Mouse (Mus musculus) forebrain, embryonic 10.5 days (tissue): Measurements from ENCODE around the gene Ethe1. TPM values are rescaled to one million over a fixed set of nuclear protein-coding genes. Genes with fewer than 3 reads are reported as not detected.

Source experiments
- DNase-seq: peaks from one replicate; pipeline ENCODE4 v3.0.0-alpha.2; 2017; ENCODE audit warnings: low spot score; ENCODE audit errors: extremely low spot score
- H3K27ac ChIP-seq: fragments of 300-500 bp; sonication (generic); 2 replicates; pipeline ENCODE4 v1.5.1; 2016; ENCODE audit warnings: mild to moderate bottlenecking
- H3K27me3 ChIP-seq: fragments of 300-500 bp; sonication (generic); 2 replicates; pipeline ENCODE4 v1.6.1; 2016; ENCODE audit warnings: mild to moderate bottlenecking; ENCODE audit not compliant: poor library complexity, severe bottlenecking
- H3K36me3 ChIP-seq: fragments of 300-500 bp; sonication (generic); replicated peaks from 2 replicates; pipeline ENCODE4 v1.6.1; 2016; ENCODE audit warnings: mild to moderate bottlenecking, moderate library complexity
- H3K4me1 ChIP-seq: fragments of 300-500 bp; sonication (generic); 2 replicates; pipeline ENCODE4 v1.6.1; 2016
- H3K4me3 ChIP-seq: fragments of 300-500 bp; sonication (generic); 2 replicates; pipeline ENCODE4 v1.5.1; 2016; ENCODE audit warnings: mild to moderate bottlenecking, moderate library complexity
- H3K9me3 ChIP-seq: fragments of 300-500 bp; sonication (generic); 2 replicates; pipeline ENCODE4 v1.6.1; 2016; ENCODE audit warnings: mild to moderate bottlenecking, moderate library complexity
- WGBS: fragments of 180-500 bp; shearing (Covaris S2); methylation state at CpG from one replicate; pipeline ENCODE4 v1.1.7; 2016; 5-methylcytosine and 5-hydroxymethylcytosine counted together
- polyA plus RNA-seq: library from polyadenylated mRNA; unstranded; fragments of >200 nt; fragmentation: Nextera tagmentation; extraction: Ambion mirVana; gene quantifications from 2 replicates; pipeline ENCODE4 v1.2.1, GENCODE M21; 2016

Ethe1 gene
- 24.4 and 26.6 TPM in 2 replicates for polyA plus RNA-seq

DNA sequence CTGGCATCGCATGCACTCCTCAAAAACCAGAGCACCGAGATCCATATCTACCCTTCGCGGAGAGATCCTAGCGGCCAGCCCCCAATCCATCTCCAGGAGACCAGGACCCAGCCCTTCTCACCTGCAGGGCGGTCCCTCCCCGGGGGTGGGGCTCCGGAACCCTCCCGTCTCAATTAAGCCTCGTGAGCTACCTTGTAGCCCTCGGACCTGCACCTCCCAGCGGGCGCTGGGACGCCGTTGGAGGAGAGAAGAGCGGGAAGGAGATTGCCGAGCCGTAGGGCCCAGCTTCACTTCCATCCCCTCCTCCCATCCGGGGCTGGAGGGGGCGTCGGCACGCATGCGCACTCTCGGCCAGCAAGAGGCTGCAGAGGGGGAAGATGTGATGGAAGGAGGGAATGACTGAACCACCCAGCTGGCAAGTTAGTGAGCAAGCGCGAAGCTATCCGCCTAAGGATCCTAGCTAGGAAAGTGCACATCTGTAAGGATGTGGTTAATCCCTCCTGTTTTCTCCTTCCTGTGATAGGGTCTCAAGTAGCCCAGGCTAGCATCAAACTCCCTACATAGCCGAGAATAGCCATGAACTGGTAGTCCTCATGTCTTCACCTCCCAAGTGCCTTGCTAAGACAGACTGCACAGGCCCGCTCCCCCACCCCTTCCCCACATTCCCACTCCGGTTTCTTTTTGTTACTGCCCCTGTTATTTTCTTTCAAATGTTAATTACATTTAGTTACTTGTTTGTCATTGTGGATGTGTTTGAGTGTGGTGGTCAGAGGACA lies at the start of gene Ethe1, which contains the start of gene Zfp575:
Gene Ethe1, plus strand, starts transcription at position 214 of the 776 bp plus-strand sequence.
Gene Zfp575, minus strand, starts transcription at position 312 of the 776 bp plus-strand sequence.
- Histone ChIP-seq H3K9me3 (peaks cover 18% of the 10 kb centered on the region), H3K27me3 (peaks cover 50% of the 10 kb centered on the region), H3K4me1 (peaks cover 17% of the 10 kb centered on the region), H3K4me3 (peak within 1 kb of the TSS; percentile 55), H3K27ac (peak within 1 kb of the TSS; percentile 75), H3K36me3 (no peaks in the 10 kb centered on the region)
- 6% methylated on average over 30 of the region's 30 CpGs for WGBS
- DNase-seq = peak; percentile 76

DNA sequence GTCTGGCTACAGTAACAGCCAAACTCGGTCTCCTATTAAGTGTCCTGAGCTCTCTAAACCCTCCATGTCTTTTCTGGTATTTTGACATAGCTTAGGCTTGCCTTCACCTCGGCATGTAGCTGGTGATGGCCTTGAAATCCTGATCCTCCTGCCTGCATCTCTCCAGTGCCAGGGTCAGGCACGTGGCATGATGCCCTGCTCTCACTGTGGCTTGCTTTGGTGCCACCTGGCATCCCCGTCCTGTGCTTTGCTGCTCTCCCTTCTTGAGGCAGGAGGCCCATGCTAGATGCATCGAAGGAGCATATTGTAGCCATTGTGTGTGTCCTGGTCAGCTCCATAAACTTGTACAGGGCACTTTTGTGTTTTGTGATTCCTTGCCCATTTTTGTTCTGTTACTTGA lies 49.8 kb upstream of the Ethe1 start:
- no peak for DNase-seq
- peaks cover 37% of the 10 kb centered on the region for H3K27me3 ChIP-seq
- no peak overlapping the region for H3K4me3 ChIP-seq
- peaks cover 37% of the 10 kb centered on the region for H3K36me3 ChIP-seq
- H3K9me3 ChIP-seq = no peaks in the 10 kb centered on the region; the same call in 1 of the 2 replicates
- no peak overlapping the region for H3K27ac ChIP-seq
- 89% methylated on average over 5 of the region's 5 CpGs for WGBS
- H3K4me1 ChIP-seq = peaks cover 15% of the 10 kb centered on the region

DNA sequence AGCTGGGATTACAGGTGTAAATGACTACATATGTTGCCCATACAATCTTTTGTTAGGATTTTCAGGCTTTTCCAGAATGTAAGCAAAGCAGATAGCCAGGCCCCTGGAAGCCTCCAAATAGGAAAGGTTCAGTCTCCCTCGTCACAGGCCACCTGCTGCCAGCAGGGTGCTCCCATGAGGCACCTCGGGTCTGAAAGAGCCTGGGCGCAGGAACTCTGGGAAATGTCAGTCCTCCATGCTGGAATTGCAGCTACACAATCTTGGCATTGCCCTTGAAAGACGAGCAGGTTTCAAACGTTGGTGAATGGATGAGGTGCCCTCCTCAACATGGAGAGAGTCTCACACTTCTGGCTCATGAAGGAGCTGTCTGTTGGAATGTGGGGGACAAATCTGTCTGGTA lies 49.2 kb upstream of the Ethe1 start:
- Histone ChIP-seq H3K27me3 (peaks cover 32% of the 10 kb centered on the region), H3K4me3 (no peak overlapping the region), H3K9me3 (no peaks in the 10 kb centered on the region; the same call in 1 of the 2 replicates), H3K27ac (no peak overlapping the region), H3K4me1 (peaks cover 13% of the 10 kb centered on the region), H3K36me3 (peaks cover 34% of the 10 kb centered on the region)
- DNase-seq = no peak
- WGBS = 51% methylated on average over 5 of the region's 5 CpGs

DNA sequence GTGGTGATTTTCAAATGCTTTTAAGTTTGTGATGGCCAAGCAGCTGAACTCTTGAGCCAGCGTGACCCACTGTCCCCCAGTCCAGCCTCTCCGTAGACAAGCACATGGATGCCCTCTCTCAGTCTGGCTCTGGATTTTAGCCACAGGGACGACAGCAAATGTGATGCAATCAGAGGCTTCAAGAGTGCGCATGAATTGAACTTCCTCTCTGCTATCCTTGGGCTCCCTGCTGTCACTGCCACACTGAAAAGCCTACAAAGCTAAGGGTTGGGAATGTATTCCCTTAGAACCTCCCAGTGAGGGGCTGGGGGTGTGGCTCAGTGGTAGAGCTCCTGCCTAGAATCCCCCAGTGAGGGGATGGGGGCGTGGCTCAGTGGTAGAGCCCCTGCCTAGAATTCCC lies 48.6 kb upstream of the Ethe1 start:
- Histone ChIP-seq H3K9me3 (no peaks in the 10 kb centered on the region; the same call in 1 of the 2 replicates), H3K4me3 (no peak overlapping the region), H3K27me3 (peaks cover 26% of the 10 kb centered on the region), H3K27ac (no peak overlapping the region), H3K4me1 (peaks cover 8% of the 10 kb centered on the region), H3K36me3 (peaks cover 29% of the 10 kb centered on the region)
- WGBS = 81% methylated on average over 5 of the region's 5 CpGs
- no peak for DNase-seq

DNA sequence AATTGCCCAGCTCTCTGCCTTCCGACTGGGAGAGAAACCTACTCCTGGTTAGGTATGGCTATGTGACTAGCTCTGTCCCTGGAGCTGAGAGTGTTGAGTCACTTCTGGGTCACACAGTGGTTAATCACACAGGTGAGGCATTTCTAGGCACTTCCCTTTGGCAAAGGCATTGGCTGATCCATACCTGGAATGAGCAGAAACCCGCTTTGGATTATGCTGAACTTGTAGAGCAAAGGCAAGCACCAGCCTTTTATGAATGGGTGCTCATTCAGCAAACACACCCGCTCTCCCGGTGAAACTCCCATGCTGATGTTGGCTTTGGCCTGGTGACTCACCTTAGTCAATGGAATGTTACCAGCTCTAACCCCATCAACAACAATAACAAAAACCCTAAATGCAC lies 47.7 kb upstream of the Ethe1 start:
- Histone ChIP-seq H3K4me3 (no peak overlapping the region), H3K4me1 (no peaks in the 10 kb centered on the region), H3K9me3 (peaks cover 2% of the 10 kb centered on the region; the same call in 1 of the 2 replicates), H3K27me3 (peaks cover 16% of the 10 kb centered on the region), H3K27ac (no peak overlapping the region), H3K36me3 (peaks cover 19% of the 10 kb centered on the region)
- DNase-seq = no peak
- 93% methylated on average over 4 of the region's 4 CpGs for WGBS

DNA sequence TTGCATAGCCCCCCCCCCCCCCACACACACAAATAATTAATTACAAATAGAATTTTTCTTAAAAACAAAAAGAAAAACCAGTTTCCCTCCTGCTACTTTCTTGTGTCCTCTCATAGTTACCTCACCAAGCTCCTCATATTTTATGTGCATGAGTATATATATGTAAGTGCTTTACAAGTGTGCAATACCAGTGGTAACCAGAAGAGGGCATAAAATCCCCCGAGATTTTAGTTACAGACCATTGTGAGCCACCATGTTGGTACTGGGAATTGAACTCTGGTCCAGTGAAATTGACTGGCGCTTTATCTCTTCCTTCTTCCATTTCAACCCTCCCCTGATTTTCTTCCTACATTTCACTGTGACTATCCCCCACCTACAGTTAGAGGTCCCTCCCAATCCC lies 42.8 kb upstream of the Ethe1 start:
- no peaks in the 10 kb centered on the region for H3K27me3 ChIP-seq
- 92% methylated on average over 2 of the region's 2 CpGs for WGBS
- DNase-seq = no peak
- H3K36me3 ChIP-seq = peaks cover 17% of the 10 kb centered on the region
- no peak overlapping the region for H3K27ac ChIP-seq
- H3K4me1 ChIP-seq = peaks cover 20% of the 10 kb centered on the region
- H3K4me3 ChIP-seq = no peak overlapping the region
- peaks cover 4% of the 10 kb centered on the region; the same call in 1 of the 2 replicates for H3K9me3 ChIP-seq

DNA sequence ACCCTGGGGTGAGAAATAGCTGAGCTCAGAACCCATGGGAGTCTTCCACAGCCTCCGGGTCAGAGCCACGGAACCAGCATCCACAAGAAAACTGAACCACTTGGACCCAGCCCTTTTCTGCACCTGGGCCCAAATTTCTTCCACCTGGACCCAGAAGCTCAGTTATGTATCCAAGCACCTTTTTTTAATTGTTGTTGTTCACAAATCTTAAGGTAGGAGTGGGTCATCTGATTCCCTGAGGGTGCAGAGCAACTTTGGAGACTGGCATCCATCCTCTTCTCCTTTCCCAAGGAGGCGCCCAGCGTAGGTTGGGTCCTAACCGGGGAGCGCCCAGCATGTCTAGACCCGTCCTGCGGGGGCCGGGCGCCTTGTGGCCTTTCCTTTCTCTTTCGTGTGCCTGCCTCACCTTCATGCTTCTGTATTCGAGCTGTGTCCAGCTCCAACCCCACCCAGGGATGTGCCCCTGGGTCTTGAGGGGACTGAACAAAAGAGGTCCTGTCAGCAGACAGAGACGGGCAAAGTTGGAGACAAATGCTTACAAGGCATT lies 41.2 kb upstream of the Ethe1 start, which contains the start of the genes Pinlyp and Xrcc1:
Gene Pinlyp, minus strand, starts transcription at position 51 of the 547 bp plus-strand sequence.
Gene Xrcc1, plus strand, starts transcription at position 222 of the 547 bp plus-strand sequence.
- Histone ChIP-seq H3K4me1 (peaks cover 20% of the 10 kb centered on the region), H3K9me3 (peaks cover 4% of the 10 kb centered on the region; the same call in 1 of the 2 replicates), H3K36me3 (peaks cover 33% of the 10 kb centered on the region), H3K4me3 (peak within 1 kb of the TSS; percentile 73), H3K27me3 (no peaks in the 10 kb centered on the region), H3K27ac (peak within 1 kb of the TSS; percentile 93)
- 41% methylated on average over 13 of the region's 13 CpGs for WGBS
- no peak for DNase-seq

DNA sequence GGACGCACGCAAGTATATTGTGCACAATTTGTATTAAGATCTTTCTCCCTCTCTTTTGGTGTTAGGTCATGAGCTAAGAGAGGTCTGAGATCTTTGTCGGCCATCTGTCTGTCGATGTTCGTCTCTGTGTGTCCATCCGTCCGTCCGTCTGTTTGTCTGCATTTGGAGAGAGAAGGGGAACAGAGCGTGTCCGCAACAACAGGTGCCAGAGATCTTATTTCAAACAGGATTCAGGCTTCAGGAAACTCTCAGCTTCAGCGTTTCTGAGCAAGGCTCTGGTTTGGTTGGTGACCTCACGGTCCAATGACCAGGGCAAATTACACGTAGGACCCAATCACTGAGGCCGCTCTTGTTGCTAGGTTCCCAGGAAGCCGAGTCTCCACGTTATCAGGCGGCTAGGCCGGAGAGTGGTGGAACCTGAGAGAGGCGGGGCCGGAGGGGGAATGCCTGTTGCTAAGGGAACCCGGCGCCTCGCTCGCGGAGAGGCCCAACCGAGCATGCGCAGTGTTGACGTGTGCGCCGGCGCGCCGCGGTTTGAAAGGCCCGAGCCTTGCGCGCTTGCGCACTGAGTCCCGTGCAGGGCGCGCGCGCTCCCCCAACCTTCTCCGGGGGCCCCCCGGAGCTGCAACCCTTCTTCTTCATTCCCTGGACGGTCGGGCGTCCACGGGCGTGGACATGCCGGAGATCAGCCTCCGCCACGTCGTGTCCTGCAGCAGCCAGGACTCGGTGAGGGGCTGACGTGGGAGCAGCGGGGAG lies 40.5 kb upstream of the Ethe1 start:
- Histone ChIP-seq H3K9me3 (peaks cover 4% of the 10 kb centered on the region; the same call in 1 of the 2 replicates), H3K4me3 (peak overlapping the region; percentile 73), H3K27ac (peak overlapping the region; percentile 93), H3K36me3 (peaks cover 40% of the 10 kb centered on the region), H3K4me1 (peaks cover 20% of the 10 kb centered on the region), H3K27me3 (no peaks in the 10 kb centered on the region)
- under 1% methylated on average over 57 of the region's 57 CpGs for WGBS
- peak; percentile 100 for DNase-seq

DNA sequence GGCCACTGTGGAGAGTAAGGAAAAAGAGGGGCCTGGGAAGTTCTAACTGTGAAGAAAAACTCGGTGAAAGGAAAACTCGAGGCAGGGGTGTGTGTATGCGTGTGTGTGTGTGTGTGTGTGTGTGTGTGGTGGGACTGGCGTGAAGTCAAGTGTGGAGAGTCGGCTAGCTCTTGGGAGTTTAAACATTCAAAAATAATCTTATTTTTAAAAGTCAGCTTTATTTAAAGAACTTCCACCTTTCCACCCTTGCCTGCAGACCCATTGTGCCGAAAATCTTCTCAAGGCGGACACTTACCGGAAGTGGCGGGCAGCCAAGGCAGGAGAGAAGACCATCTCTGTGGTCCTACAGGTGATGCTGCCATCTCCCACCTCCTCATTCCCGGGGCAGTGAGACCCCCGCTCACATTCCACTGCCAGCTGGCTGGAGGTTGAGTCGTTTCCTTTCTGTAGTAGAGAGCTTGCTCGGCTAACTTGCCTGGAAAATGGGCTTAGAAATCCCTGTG lies 39.8 kb upstream of the Ethe1 start:
- peaks cover 48% of the 10 kb centered on the region for H3K36me3 ChIP-seq
- peak overlapping the region; percentile 93 for H3K27ac ChIP-seq
- WGBS = 32% methylated on average over 13 of the region's 13 CpGs
- peaks cover 20% of the 10 kb centered on the region for H3K4me1 ChIP-seq
- H3K4me3 ChIP-seq = peak overlapping the region; percentile 73
- DNase-seq = no peak
- no peaks in the 10 kb centered on the region for H3K27me3 ChIP-seq
- H3K9me3 ChIP-seq = peaks cover 4% of the 10 kb centered on the region; the same call in 1 of the 2 replicates

DNA sequence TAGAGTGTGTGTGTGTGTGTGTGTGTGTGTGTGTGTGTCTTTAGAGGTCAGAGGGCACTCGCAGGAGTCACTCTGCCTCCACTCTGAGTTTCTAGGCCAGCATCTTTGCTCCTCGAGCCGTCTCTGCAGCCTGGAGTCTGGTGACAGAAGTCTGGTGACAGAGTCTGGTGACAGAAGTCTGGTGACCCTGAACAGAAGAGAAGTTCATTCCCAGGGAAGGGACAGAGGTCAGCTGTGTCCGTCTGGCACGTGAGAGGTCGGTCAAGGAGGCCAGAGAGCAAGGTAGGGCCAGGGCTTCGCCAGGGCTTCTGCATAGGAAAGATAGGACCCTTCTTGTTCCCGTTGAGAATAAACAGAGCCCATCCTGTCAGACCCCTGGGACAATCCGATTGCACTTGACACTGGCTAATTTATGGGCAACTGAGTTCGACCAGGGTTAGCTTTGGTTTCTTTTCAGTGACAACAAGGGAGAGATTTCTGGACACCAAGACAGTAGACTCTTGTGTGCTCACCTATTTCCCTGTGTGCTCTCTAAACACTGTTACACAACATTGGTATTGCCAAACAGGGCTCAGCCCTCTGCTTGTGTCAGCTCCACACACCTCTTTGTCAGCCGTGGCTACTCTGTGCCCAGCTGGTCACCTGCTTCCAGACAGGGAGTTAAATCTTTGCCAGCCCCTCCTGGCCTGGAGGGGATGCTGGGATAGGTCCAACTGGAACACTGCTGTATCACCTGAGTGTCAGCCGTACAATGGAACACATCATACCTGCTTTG lies 35.2 kb upstream of the Ethe1 start:
- no peak for DNase-seq
- WGBS = 92% methylated on average over 12 of the region's 12 CpGs
- peaks cover 90% of the 10 kb centered on the region for H3K36me3 ChIP-seq
- H3K27ac ChIP-seq = no peak overlapping the region
- 0 out of 2 replicates have a peak, but pooled peaks cover 6% of the 10 kb centered on the region for H3K9me3 ChIP-seq
- H3K27me3 ChIP-seq = no peaks in the 10 kb centered on the region
- no peak overlapping the region for H3K4me3 ChIP-seq
- peaks cover 10% of the 10 kb centered on the region for H3K4me1 ChIP-seq

DNA sequence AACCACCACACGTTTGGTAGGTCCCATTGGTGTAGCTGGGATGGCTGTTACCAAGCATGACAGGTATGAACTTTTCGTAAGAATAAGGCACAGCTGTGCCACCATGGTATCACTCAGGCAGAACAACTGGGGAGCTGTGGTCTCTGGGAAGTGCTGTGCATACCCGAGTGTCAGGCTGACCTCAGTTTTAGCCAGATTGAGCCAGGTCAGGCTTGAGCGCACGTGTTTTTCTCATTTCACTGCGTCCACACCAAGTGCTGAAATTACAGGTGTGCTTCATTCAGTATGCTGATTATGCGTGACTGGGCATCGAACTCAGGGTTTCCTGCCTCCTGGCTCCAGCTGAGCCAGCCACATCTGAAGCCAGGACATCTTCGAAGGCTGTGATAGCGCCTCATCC lies 31.6 kb upstream of the Ethe1 start:
- Histone ChIP-seq H3K36me3 (peaks cover 95% of the 10 kb centered on the region), H3K4me1 (no peaks in the 10 kb centered on the region), H3K9me3 (0 out of 2 replicates have a peak, but pooled peaks cover 6% of the 10 kb centered on the region), H3K27me3 (no peaks in the 10 kb centered on the region), H3K27ac (no peak overlapping the region), H3K4me3 (no peak overlapping the region)
- 92% methylated on average over 10 of the region's 10 CpGs for WGBS
- no peak for DNase-seq

DNA sequence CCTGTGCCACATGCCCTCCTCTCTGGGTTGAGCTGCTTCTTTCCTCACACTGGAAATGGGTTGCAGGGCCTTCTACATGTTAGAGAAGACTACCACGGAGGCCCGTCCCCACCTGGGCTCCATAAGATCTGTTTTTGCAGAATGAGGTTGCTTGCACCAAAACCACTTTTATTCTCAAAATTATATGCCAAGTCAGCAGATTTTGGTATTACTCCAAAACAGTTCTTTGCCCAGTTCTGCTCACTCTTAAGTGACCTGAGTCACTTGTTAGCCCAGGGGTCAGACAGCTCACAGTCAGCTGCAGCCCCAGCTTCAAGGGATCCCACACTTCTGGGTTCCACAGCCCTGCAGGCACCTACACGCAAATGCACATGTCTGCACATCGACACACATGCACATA lies 25.9 kb upstream of the Ethe1 start:
- Histone ChIP-seq H3K9me3 (0 out of 2 replicates have a peak, but pooled peaks cover under 1% of the 10 kb centered on the region), H3K27me3 (no peaks in the 10 kb centered on the region), H3K4me1 (no peaks in the 10 kb centered on the region), H3K4me3 (no peak overlapping the region), H3K27ac (no peak overlapping the region), H3K36me3 (peaks cover 95% of the 10 kb centered on the region)
- no peak for DNase-seq
- 93% methylated on average over 4 of the region's 4 CpGs for WGBS
